Mouse (Mus musculus): Measurements from ENCODE around the gene Arhgap45.
A peak's percentile ranks its signal among the peaks of the same experiment; 100 is the strongest.

Arhgap45 gene

GRCm38 (mm10) chr10:80015583-80015982 is 870 bp upstream of the Arhgap45 start:
- DNase-seq (ENCODE audit: low spot score in 2 of 2) = no peak

GRCm38 (mm10) chr10:80016931-80017330 is 478 bp downstream of the Arhgap45 start:
- DNase-seq (ENCODE audit: low spot score in 2 of 2) = no peak

- peak; percentile 71 to 83 for DNase-seq (ENCODE audit: low spot score in 2 of 2)
Measured at GRCm38 (mm10) chr10:80017361-80017760, 908 bp downstream of the Arhgap45 start.

- no peak for DNase-seq (ENCODE audit: low spot score in 2 of 2)
Measured at GRCm38 (mm10) chr10:80017771-80018170, 1.3 kb downstream of the Arhgap45 start.

GRCm38 (mm10) chr10:80018739-80019297 is 2.4 kb downstream of the Arhgap45 start:
- DNase-seq (ENCODE audit: low spot score in 2 of 2) = no peak

GRCm38 (mm10) chr10:80019471-80020131 is 3.1 kb downstream of the Arhgap45 start:
- no peak for DNase-seq (ENCODE audit: low spot score in 2 of 2)

- no peak for DNase-seq (ENCODE audit: low spot score in 2 of 2)
Measured at GRCm38 (mm10) chr10:80020191-80020590, 3.7 kb downstream of the Arhgap45 start.

- no peak for DNase-seq (ENCODE audit: low spot score in 2 of 2)
Measured at GRCm38 (mm10) chr10:80020603-80021319, 4.3 kb downstream of the Arhgap45 start.

- no peak for DNase-seq (ENCODE audit: low spot score in 2 of 2)
Measured at GRCm38 (mm10) chr10:80021320-80021641, 4.8 kb downstream of the Arhgap45 start.

- no peak for DNase-seq (ENCODE audit: low spot score in 2 of 2)
Measured at GRCm38 (mm10) chr10:80022164-80022563, 5.7 kb downstream of the Arhgap45 start.

GRCm38 (mm10) chr10:80022806-80023205 is 6.4 kb downstream of the Arhgap45 start:
- no peak for DNase-seq (ENCODE audit: low spot score in 2 of 2)

GRCm38 (mm10) chr10:80023758-80024157 is 7.3 kb downstream of the Arhgap45 start:
- DNase-seq (ENCODE audit: low spot score in 2 of 2) = no peak

- DNase-seq (ENCODE audit: low spot score in 2 of 2) = peak in 1 of 2 experiments; percentile 47
Measured at GRCm38 (mm10) chr10:80024229-80025043, 8.0 kb downstream of the Arhgap45 start.

- no peak for DNase-seq (ENCODE audit: low spot score in 2 of 2)
Measured at GRCm38 (mm10) chr10:80025044-80025347, 8.5 kb downstream of the Arhgap45 start.

- no peak for DNase-seq (ENCODE audit: low spot score in 2 of 2)
Measured at GRCm38 (mm10) chr10:80025463-80025862, 9.0 kb downstream of the Arhgap45 start.

- DNase-seq (ENCODE audit: low spot score in 2 of 2) = no peak
Measured at GRCm38 (mm10) chr10:80025889-80026288, 9.4 kb downstream of the Arhgap45 start.

- no peak for DNase-seq (ENCODE audit: low spot score in 2 of 2)
Measured at GRCm38 (mm10) chr10:80027681-80028520, 11.4 kb downstream of the Arhgap45 start.

GRCm38 (mm10) chr10:80028521-80028846 is 12.0 kb downstream of the Arhgap45 start:
- no peak for DNase-seq (ENCODE audit: low spot score in 2 of 2)

- no peak for DNase-seq (ENCODE audit: low spot score in 2 of 2)
Measured at GRCm38 (mm10) chr10:80030191-80030590, 13.7 kb downstream of the Arhgap45 start.

GRCm38 (mm10) chr10:80030736-80031135 is 14.3 kb downstream of the Arhgap45 start:
- no peak for DNase-seq (ENCODE audit: low spot score in 2 of 2)

- peak in 1 of 2 experiments; percentile 68 for DNase-seq (ENCODE audit: low spot score in 2 of 2)
Measured at GRCm38 (mm10) chr10:80032799-80033480, 16.5 kb downstream of the Arhgap45 start.
